Mouse (Mus musculus): Measurements from ENCODE around the gene Ralgapa2. TPM values are rescaled to one million over a fixed set of nuclear protein-coding genes. Genes with fewer than 3 reads are reported as not detected.

Gene Ralgapa2
- polyA plus RNA-seq, 1 experiment from 2014 or later, result 7.8 TPM

- no peak overlapping the region for H3K4me3 ChIP-seq (ENCODE audit: low read length)
- peak overlapping the region; percentile 68 for H3K27ac ChIP-seq (ENCODE audit: low read length)
- 47% methylated on average over 8 of the region's 8 CpGs for WGBS
- H3K4me1 ChIP-seq (ENCODE audit: control insufficient read depth, insufficient read depth, low read length), result peaks cover 5% of the 10 kb centered on the region; the same call in 1 of the 2 replicates
- H3K9me3 ChIP-seq (ENCODE audit: control insufficient read depth, low read length), result no peaks in the 10 kb centered on the region
- ATAC-seq, result peak; percentile 72
- no peak overlapping the region for H3K4me2 ChIP-seq (ENCODE audit: low read depth, low read length)
- H3K27me3 ChIP-seq (replicated peaks; ENCODE audit: control insufficient read depth, insufficient read depth, low read length), result no peaks in the 10 kb centered on the region
- H3K36me3 ChIP-seq (ENCODE audit: control insufficient read depth, insufficient read depth, low read length), result no peaks in the 10 kb centered on the region
- H3K9ac ChIP-seq (ENCODE audit: low read depth, low read length), result no peak overlapping the region
Measured at GRCm38 (mm10) chr2:146533118-146533949, 21.2 kb upstream of the Ralgapa2 start.

GRCm38 (mm10) chr2:146532493-146532892, 20.3 kb upstream of the Ralgapa2 start:
- WGBS, result 78% methylated on average over 3 of the region's 3 CpGs
- H3K27ac ChIP-seq (ENCODE audit: low read length), result peak overlapping the region; percentile 34; the same call in 1 of the 2 replicates
- no peak for ATAC-seq

GRCm38 (mm10) chr2:146525483-146525882, 13.3 kb upstream of the Ralgapa2 start:
- Histone ChIP-seq H3K4me1 (ENCODE audit: control insufficient read depth, insufficient read depth, low read length) (no peaks in the 10 kb centered on the region), H3K9me3 (ENCODE audit: control insufficient read depth, low read length) (no peaks in the 10 kb centered on the region), H3K4me3 (ENCODE audit: low read length) (no peak overlapping the region), H3K27me3 (replicated peaks; ENCODE audit: control insufficient read depth, insufficient read depth, low read length) (no peaks in the 10 kb centered on the region), H3K36me3 (ENCODE audit: control insufficient read depth, insufficient read depth, low read length) (no peaks in the 10 kb centered on the region), H3K4me2 (ENCODE audit: low read depth, low read length) (no peak overlapping the region), H3K9ac (ENCODE audit: low read depth, low read length) (no peak overlapping the region), H3K27ac (ENCODE audit: low read length) (no peak overlapping the region)
- WGBS, result 23% methylated on average over 2 of the region's 2 CpGs
- ATAC-seq, result no peak

More at GRCm38 (mm10) chr2:146532493-146532892, 20.3 kb upstream of the Ralgapa2 start:
- Histone ChIP-seq H3K9ac (ENCODE audit: low read depth, low read length) (no peak overlapping the region), H3K36me3 (ENCODE audit: control insufficient read depth, insufficient read depth, low read length) (no peaks in the 10 kb centered on the region), H3K27me3 (replicated peaks; ENCODE audit: control insufficient read depth, insufficient read depth, low read length) (no peaks in the 10 kb centered on the region), H3K9me3 (ENCODE audit: control insufficient read depth, low read length) (no peaks in the 10 kb centered on the region), H3K4me3 (ENCODE audit: low read length) (no peak overlapping the region), H3K4me2 (ENCODE audit: low read depth, low read length) (no peak overlapping the region), H3K4me1 (ENCODE audit: control insufficient read depth, insufficient read depth, low read length) (peaks cover 5% of the 10 kb centered on the region; the same call in 1 of the 2 replicates)

GRCm38 (mm10) chr2:146524685-146525415, 12.7 kb upstream of the Ralgapa2 start:
- ATAC-seq, result peak; percentile 89
- no peaks in the 10 kb centered on the region for H3K27me3 ChIP-seq (replicated peaks; ENCODE audit: control insufficient read depth, insufficient read depth, low read length)
- no peaks in the 10 kb centered on the region for H3K9me3 ChIP-seq (ENCODE audit: control insufficient read depth, low read length)
- H3K27ac ChIP-seq (ENCODE audit: low read length), result no peak overlapping the region
- no peaks in the 10 kb centered on the region for H3K4me1 ChIP-seq (ENCODE audit: control insufficient read depth, insufficient read depth, low read length)
- H3K4me2 ChIP-seq (ENCODE audit: low read depth, low read length), result no peak overlapping the region
- H3K9ac ChIP-seq (ENCODE audit: low read depth, low read length), result no peak overlapping the region
- no peaks in the 10 kb centered on the region for H3K36me3 ChIP-seq (ENCODE audit: control insufficient read depth, insufficient read depth, low read length)
- H3K4me3 ChIP-seq (ENCODE audit: low read length), result no peak overlapping the region
- 56% methylated on average over 4 of the region's 4 CpGs for WGBS

DNA sequence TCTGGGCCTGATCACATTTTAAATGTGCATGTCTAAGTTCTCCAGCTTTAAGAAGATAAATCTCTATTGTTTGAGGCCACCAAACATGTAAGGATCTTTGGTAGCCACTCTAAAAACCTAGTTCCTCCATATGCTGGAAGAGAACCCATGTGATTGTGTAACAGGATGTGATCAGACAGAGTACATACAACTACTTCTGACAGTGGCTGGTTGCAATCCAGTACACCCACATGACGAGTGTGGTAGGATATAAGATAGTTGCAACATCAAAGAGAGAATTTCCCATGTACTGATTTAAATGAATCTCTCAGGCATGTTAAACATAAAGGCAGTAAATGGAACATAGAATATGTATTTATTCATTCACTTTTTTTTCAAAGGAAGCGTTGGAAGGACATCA, 4.8 kb upstream of the Ralgapa2 start:
- Histone ChIP-seq H3K9me3 (ENCODE audit: control insufficient read depth, low read length) (no peaks in the 10 kb centered on the region), H3K27me3 (replicated peaks; ENCODE audit: control insufficient read depth, insufficient read depth, low read length) (no peaks in the 10 kb centered on the region), H3K9ac (ENCODE audit: low read depth, low read length) (no peak overlapping the region), H3K4me3 (ENCODE audit: low read length) (no peak overlapping the region), H3K27ac (ENCODE audit: low read length) (no peak overlapping the region), H3K4me1 (ENCODE audit: control insufficient read depth, insufficient read depth, low read length) (no peaks in the 10 kb centered on the region), H3K4me2 (ENCODE audit: low read depth, low read length) (no peak overlapping the region), H3K36me3 (ENCODE audit: control insufficient read depth, insufficient read depth, low read length) (no peaks in the 10 kb centered on the region)
- WGBS, result 81% methylated on average over 2 of the region's 2 CpGs
- ATAC-seq, result no peak

GRCm38 (mm10) chr2:146515081-146515480, 2.9 kb upstream of the Ralgapa2 start:
- H3K36me3 ChIP-seq (ENCODE audit: control insufficient read depth, insufficient read depth, low read length), result no peaks in the 10 kb centered on the region
- no peaks in the 10 kb centered on the region for H3K27me3 ChIP-seq (replicated peaks; ENCODE audit: control insufficient read depth, insufficient read depth, low read length)

DNA sequence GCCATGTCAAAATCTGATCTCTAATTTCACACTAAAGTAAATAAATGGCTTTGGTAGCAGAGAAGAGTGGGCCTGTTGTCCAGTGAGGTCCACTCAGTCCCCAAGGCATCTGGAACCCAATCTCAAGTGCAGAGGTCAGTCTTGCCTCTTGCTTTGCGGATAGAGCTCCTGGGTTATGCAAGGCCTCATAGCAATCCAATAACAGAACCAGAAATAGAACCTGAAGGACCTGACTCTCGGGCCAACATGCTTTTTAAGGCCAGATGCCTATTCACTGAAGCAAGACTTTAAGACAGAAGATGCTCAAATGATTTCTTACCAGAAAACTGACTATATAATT, 407 bp upstream of the Ralgapa2 start:
- no peak overlapping the region for H3K27ac ChIP-seq (ENCODE audit: low read length)
- no peak overlapping the region for H3K4me3 ChIP-seq (ENCODE audit: low read length)
- H3K9me3 ChIP-seq (ENCODE audit: control insufficient read depth, low read length), result no peaks in the 10 kb centered on the region
- 68% methylated on average over 2 of the region's 2 CpGs for WGBS
- no peaks in the 10 kb centered on the region for H3K36me3 ChIP-seq (ENCODE audit: control insufficient read depth, insufficient read depth, low read length)
- no peaks in the 10 kb centered on the region for H3K27me3 ChIP-seq (replicated peaks; ENCODE audit: control insufficient read depth, insufficient read depth, low read length)
- peak; percentile 7; the same call in 1 of the 2 replicates for ATAC-seq
- no peak overlapping the region for H3K9ac ChIP-seq (ENCODE audit: low read depth, low read length)
- H3K4me1 ChIP-seq (ENCODE audit: control insufficient read depth, insufficient read depth, low read length), result peaks cover 3% of the 10 kb centered on the region; the same call in 1 of the 2 replicates
- peak overlapping the region; percentile 55 for H3K4me2 ChIP-seq (ENCODE audit: low read depth, low read length)

More at GRCm38 (mm10) chr2:146515081-146515480, 2.9 kb upstream of the Ralgapa2 start:
- H3K27ac ChIP-seq (ENCODE audit: low read length), result no peak overlapping the region
- H3K9me3 ChIP-seq (ENCODE audit: control insufficient read depth, low read length), result no peaks in the 10 kb centered on the region
- no peak overlapping the region for H3K4me2 ChIP-seq (ENCODE audit: low read depth, low read length)
- no peak overlapping the region for H3K9ac ChIP-seq (ENCODE audit: low read depth, low read length)
- ATAC-seq, result no peak
- peaks cover 3% of the 10 kb centered on the region; the same call in 1 of the 2 replicates for H3K4me1 ChIP-seq (ENCODE audit: control insufficient read depth, insufficient read depth, low read length)
- 76% methylated on average over 2 of the region's 2 CpGs for WGBS
- H3K4me3 ChIP-seq (ENCODE audit: low read length), result no peak overlapping the region

GRCm38 (mm10) chr2:146511401-146511865, 711 bp downstream of the Ralgapa2 start:
- no peaks in the 10 kb centered on the region for H3K27me3 ChIP-seq (replicated peaks; ENCODE audit: control insufficient read depth, insufficient read depth, low read length)
- peak overlapping the region; percentile 71 for H3K4me2 ChIP-seq (ENCODE audit: low read depth, low read length)
- ATAC-seq, result peak; percentile 64; the same call in 1 of the 2 replicates
- H3K36me3 ChIP-seq (ENCODE audit: control insufficient read depth, insufficient read depth, low read length), result no peaks in the 10 kb centered on the region
- H3K4me1 ChIP-seq (ENCODE audit: control insufficient read depth, insufficient read depth, low read length), result peaks cover 3% of the 10 kb centered on the region; the same call in 1 of the 2 replicates
- H3K4me3 ChIP-seq (ENCODE audit: low read length), result peak overlapping the region; percentile 93
- WGBS, result under 1% methylated on average over 22 of the region's 22 CpGs
- H3K9me3 ChIP-seq (ENCODE audit: control insufficient read depth, low read length), result no peaks in the 10 kb centered on the region
- peak overlapping the region; percentile 89 for H3K9ac ChIP-seq (ENCODE audit: low read depth, low read length)
- H3K27ac ChIP-seq (ENCODE audit: low read length), result peak overlapping the region; percentile 73

DNA sequence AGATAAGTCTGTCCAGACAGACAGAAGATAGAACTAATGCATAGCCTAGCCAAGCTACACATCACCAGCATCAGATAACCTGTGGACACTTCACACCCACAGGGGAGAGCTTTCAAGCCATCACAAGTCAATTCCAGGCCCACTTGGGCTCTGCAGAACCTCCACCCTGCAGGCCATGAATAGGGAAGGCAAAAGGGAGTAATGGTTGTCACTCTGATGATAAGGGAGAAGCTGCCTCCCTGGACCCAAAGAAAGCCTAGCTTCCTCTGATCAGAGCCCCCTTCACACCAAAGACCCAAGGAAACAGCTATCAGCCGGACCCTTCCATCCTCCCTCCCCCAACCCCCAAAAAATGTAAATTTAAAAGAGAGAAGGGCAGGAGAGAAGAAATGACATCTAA, 1.4 kb downstream of the Ralgapa2 start:
- H3K9ac ChIP-seq (ENCODE audit: low read depth, low read length), result peak overlapping the region; percentile 89; the same call in 1 of the 2 replicates
- no peaks in the 10 kb centered on the region for H3K9me3 ChIP-seq (ENCODE audit: control insufficient read depth, low read length)
- peak overlapping the region; percentile 93 for H3K4me3 ChIP-seq (ENCODE audit: low read length)
- no peaks in the 10 kb centered on the region for H3K36me3 ChIP-seq (ENCODE audit: control insufficient read depth, insufficient read depth, low read length)
- peaks cover 3% of the 10 kb centered on the region; the same call in 1 of the 2 replicates for H3K4me1 ChIP-seq (ENCODE audit: control insufficient read depth, insufficient read depth, low read length)
- ATAC-seq, result no peak
- H3K27ac ChIP-seq (ENCODE audit: low read length), result no peak overlapping the region
- 25% methylated on average over 1 of the region's 1 CpGs for WGBS
- H3K27me3 ChIP-seq (replicated peaks; ENCODE audit: control insufficient read depth, insufficient read depth, low read length), result no peaks in the 10 kb centered on the region
- H3K4me2 ChIP-seq (ENCODE audit: low read depth, low read length), result peak overlapping the region; percentile 71
